Mouse (Mus musculus) liver, embryonic 11.5 days (tissue): ENCODE results near the gene Itpkc. TPM values are rescaled to one million over a fixed set of nuclear protein-coding genes. Genes with fewer than 3 reads are reported as not detected.

Experiments
- ATAC-seq: fragments of 200-750 bp; cut with Nextera tagmentation; replicated peaks from 2 replicates; pipeline ENCODE4 v1.8.0; 2017; ENCODE audit warnings: moderate number of reproducible peaks, mild to moderate bottlenecking, moderate TSS enrichment, moderate library complexity; ENCODE audit not compliant: low FRiP score
- DNase-seq: peaks from one replicate; pipeline ENCODE4 v3.0.0-alpha.2; 2017; ENCODE audit warnings: low spot score
- H3K27ac ChIP-seq: fragments of 300-500 bp; sonication (generic); 2 replicates; pipeline ENCODE4 v1.5.1; 2014; ENCODE audit warnings: mild to moderate bottlenecking, low read depth, low read length, control low read depth
- H3K27me3 ChIP-seq: fragments of 300-500 bp; sonication (generic); replicated peaks from 2 replicates; pipeline ENCODE4 v1.6.1; 2014; ENCODE audit warnings: low read length, mixed read lengths; ENCODE audit not compliant: control insufficient read depth, insufficient read depth
- H3K36me3 ChIP-seq: fragments of 300-500 bp; sonication (generic); 2 replicates; pipeline ENCODE4 v1.6.1; 2014; ENCODE audit warnings: mild to moderate bottlenecking, low read length, moderate library complexity, mixed read lengths; ENCODE audit not compliant: control insufficient read depth, insufficient read depth
- H3K4me1 ChIP-seq: fragments of 300-500 bp; sonication (generic); replicated peaks from 2 replicates; pipeline ENCODE4 v1.6.1; 2014; ENCODE audit warnings: low read length, mixed read lengths; ENCODE audit not compliant: control insufficient read depth, insufficient read depth
- H3K4me2 ChIP-seq: fragments of 300-500 bp; sonication (generic); 2 replicates; pipeline ENCODE4 v1.6.1; 2014; ENCODE audit warnings: mild to moderate bottlenecking, control low read depth, moderate library complexity
- H3K4me3 ChIP-seq: fragments of 300-500 bp; sonication (generic); 2 replicates; pipeline ENCODE4 v1.5.1; 2014; ENCODE audit warnings: low read depth, low read length, control low read depth
- H3K9ac ChIP-seq: fragments of 300-500 bp; sonication (generic); 2 replicates; pipeline ENCODE4 v1.6.1; 2014; ENCODE audit warnings: low read depth, low read length, control low read depth
- H3K9me3 ChIP-seq: fragments of 300-500 bp; sonication (generic); 2 replicates; pipeline ENCODE4 v1.6.1; 2016; ENCODE audit warnings: low read length, inconsistent platforms, mixed read lengths; ENCODE audit not compliant: control insufficient read depth
- WGBS: fragments of 180-500 bp; shearing (Covaris S2); extraction: QIAGEN DNeasy Blood & Tissue Kit; methylation state at CpG from one replicate; pipeline ENCODE4 v1.1.7; 2014; 5-methylcytosine and 5-hydroxymethylcytosine counted together
- polyA plus RNA-seq: library from polyadenylated mRNA; unstranded; fragments of >200 nt; fragmentation: Nextera tagmentation; extraction: Ambion mirVana; gene quantifications from 2 replicates; pipeline ENCODE4 v1.2.1, GENCODE M21; 2014

Itpkc gene
- polyA plus RNA-seq, 1 experiment from 2014 or later = 3.5 TPM

GRCm38 (mm10) chr7:27261888-27262287, 33.4 kb upstream of the Itpkc start:
- Histone ChIP-seq H3K27ac (no peak overlapping the region), H3K4me2 (no peak overlapping the region), H3K4me3 (no peak overlapping the region), H3K4me1 (peaks cover 19% of the 10 kb centered on the region), H3K9me3 (no peaks in the 10 kb centered on the region), H3K27me3 (no peaks in the 10 kb centered on the region), H3K9ac (no peak overlapping the region), H3K36me3 (no peaks in the 10 kb centered on the region; the same call in 1 of the 2 replicates)
- ATAC-seq (no peak), DNase-seq (no peak)
- WGBS = 88% methylated on average over 6 of the region's 6 CpGs

GRCm38 (mm10) chr7:27260856-27261255, 32.4 kb upstream of the Itpkc start:
- Histone ChIP-seq H3K9ac (no peak overlapping the region), H3K27me3 (no peaks in the 10 kb centered on the region), H3K27ac (no peak overlapping the region), H3K36me3 (no peaks in the 10 kb centered on the region; the same call in 1 of the 2 replicates), H3K9me3 (no peaks in the 10 kb centered on the region), H3K4me3 (no peak overlapping the region), H3K4me1 (peaks cover 20% of the 10 kb centered on the region), H3K4me2 (no peak overlapping the region)
- WGBS = 80% methylated on average over 7 of the region's 7 CpGs
- ATAC-seq (no peak), DNase-seq (no peak)

GRCm38 (mm10) chr7:27259771-27260170, 31.3 kb upstream of the Itpkc start:
- no peak for DNase-seq
- Histone ChIP-seq H3K27me3 (no peaks in the 10 kb centered on the region), H3K4me2 (peak overlapping the region; percentile 98), H3K4me3 (peak overlapping the region; percentile 81), H3K9me3 (no peaks in the 10 kb centered on the region), H3K36me3 (no peaks in the 10 kb centered on the region; the same call in 1 of the 2 replicates), H3K4me1 (peaks cover 20% of the 10 kb centered on the region), H3K9ac (no peak overlapping the region; the same call in 1 of the 2 replicates), H3K27ac (no peak overlapping the region)
- 45% methylated on average over 5 of the region's 5 CpGs for WGBS
- ATAC-seq = no peak

GRCm38 (mm10) chr7:27259271-27259721, 30.8 kb upstream of the Itpkc start:
- H3K4me2 ChIP-seq = peak overlapping the region; percentile 98
- DNase-seq (no peak), ATAC-seq (no peak)
- H3K4me3 ChIP-seq = peak overlapping the region; percentile 81
- 20% methylated on average over 9 of the region's 9 CpGs for WGBS
- peaks cover 20% of the 10 kb centered on the region for H3K4me1 ChIP-seq
- no peaks in the 10 kb centered on the region for H3K9me3 ChIP-seq
- H3K27me3 ChIP-seq = no peaks in the 10 kb centered on the region
- no peaks in the 10 kb centered on the region; the same call in 1 of the 2 replicates for H3K36me3 ChIP-seq
- H3K27ac ChIP-seq = no peak overlapping the region
- H3K9ac ChIP-seq = peak overlapping the region; percentile 74; the same call in 1 of the 2 replicates

- Histone ChIP-seq H3K4me1 (peaks cover 20% of the 10 kb centered on the region), H3K9ac (peak within 1 kb of the TSS; percentile 74)
- WGBS = under 1% methylated on average over 43 of the region's 47 CpGs
Measured at GRCm38 (mm10) chr7:27258205-27258899, 29.9 kb upstream of the Itpkc start, which contains the start of gene Numbl. Numbl (plus strand) TSS chr7:27258433.

GRCm38 (mm10) chr7:27257852-27258204, 29.4 kb upstream of the Itpkc start:
- no peaks in the 10 kb centered on the region for H3K27me3 ChIP-seq
- peak overlapping the region; percentile 74 for H3K9ac ChIP-seq
- H3K9me3 ChIP-seq = no peaks in the 10 kb centered on the region
- DNase-seq (no peak), ATAC-seq (no peak)
- H3K4me3 ChIP-seq = peak overlapping the region; percentile 81
- H3K36me3 ChIP-seq = no peaks in the 10 kb centered on the region; the same call in 1 of the 2 replicates
- peaks cover 20% of the 10 kb centered on the region for H3K4me1 ChIP-seq
- H3K4me2 ChIP-seq = peak overlapping the region; percentile 98
- WGBS = 12% methylated on average over 3 of the region's 6 CpGs
- peak overlapping the region; percentile 39; the same call in 1 of the 2 replicates for H3K27ac ChIP-seq

More at GRCm38 (mm10) chr7:27258205-27258899, 29.9 kb upstream of the Itpkc start, which contains the start of gene Numbl:
- H3K27me3 ChIP-seq = no peaks in the 10 kb centered on the region
- ATAC-seq (peak; percentile 89), DNase-seq (peak; percentile 97)
- no peaks in the 10 kb centered on the region; the same call in 1 of the 2 replicates for H3K36me3 ChIP-seq
- peak within 1 kb of the TSS; percentile 81 for H3K4me3 ChIP-seq
- no peaks in the 10 kb centered on the region for H3K9me3 ChIP-seq
- peak within 1 kb of the TSS; percentile 98 for H3K4me2 ChIP-seq
- H3K27ac ChIP-seq = peak within 1 kb of the TSS; percentile 39; the same call in 1 of the 2 replicates

GRCm38 (mm10) chr7:27257046-27257851, 28.8 kb upstream of the Itpkc start:
- no peaks in the 10 kb centered on the region for H3K27me3 ChIP-seq
- H3K4me1 ChIP-seq = peaks cover 20% of the 10 kb centered on the region
- no peaks in the 10 kb centered on the region for H3K9me3 ChIP-seq
- no peak overlapping the region; the same call in 1 of the 2 replicates for H3K9ac ChIP-seq
- no peak overlapping the region for H3K4me3 ChIP-seq
- ATAC-seq = no peak
- 43% methylated on average over 27 of the region's 27 CpGs for WGBS
- no peaks in the 10 kb centered on the region; the same call in 1 of the 2 replicates for H3K36me3 ChIP-seq
- no peak overlapping the region for H3K27ac ChIP-seq
- no peak for DNase-seq
- H3K4me2 ChIP-seq = peak overlapping the region; percentile 98

- H3K9me3 ChIP-seq = no peaks in the 10 kb centered on the region
- H3K4me1 ChIP-seq = peaks cover 23% of the 10 kb centered on the region
- WGBS = 74% methylated on average over 3 of the region's 3 CpGs
- H3K27me3 ChIP-seq = no peaks in the 10 kb centered on the region
- DNase-seq (no peak), ATAC-seq (no peak)
- no peak overlapping the region for H3K27ac ChIP-seq
- H3K9ac ChIP-seq = no peak overlapping the region
- no peak overlapping the region for H3K4me2 ChIP-seq
- no peaks in the 10 kb centered on the region; the same call in 1 of the 2 replicates for H3K36me3 ChIP-seq
- H3K4me3 ChIP-seq = no peak overlapping the region
Measured at GRCm38 (mm10) chr7:27255721-27256120, 27.3 kb upstream of the Itpkc start.
